Mouse (Mus musculus) embryo, embryonic 11 days (tissue): ENCODE measurements around the gene Fbxw4.

Experiments
- DNase-seq: peaks from one replicate; pipeline ENCODE4 v3.0.0-alpha.2; 2015

Fbxw4 gene

DNA sequence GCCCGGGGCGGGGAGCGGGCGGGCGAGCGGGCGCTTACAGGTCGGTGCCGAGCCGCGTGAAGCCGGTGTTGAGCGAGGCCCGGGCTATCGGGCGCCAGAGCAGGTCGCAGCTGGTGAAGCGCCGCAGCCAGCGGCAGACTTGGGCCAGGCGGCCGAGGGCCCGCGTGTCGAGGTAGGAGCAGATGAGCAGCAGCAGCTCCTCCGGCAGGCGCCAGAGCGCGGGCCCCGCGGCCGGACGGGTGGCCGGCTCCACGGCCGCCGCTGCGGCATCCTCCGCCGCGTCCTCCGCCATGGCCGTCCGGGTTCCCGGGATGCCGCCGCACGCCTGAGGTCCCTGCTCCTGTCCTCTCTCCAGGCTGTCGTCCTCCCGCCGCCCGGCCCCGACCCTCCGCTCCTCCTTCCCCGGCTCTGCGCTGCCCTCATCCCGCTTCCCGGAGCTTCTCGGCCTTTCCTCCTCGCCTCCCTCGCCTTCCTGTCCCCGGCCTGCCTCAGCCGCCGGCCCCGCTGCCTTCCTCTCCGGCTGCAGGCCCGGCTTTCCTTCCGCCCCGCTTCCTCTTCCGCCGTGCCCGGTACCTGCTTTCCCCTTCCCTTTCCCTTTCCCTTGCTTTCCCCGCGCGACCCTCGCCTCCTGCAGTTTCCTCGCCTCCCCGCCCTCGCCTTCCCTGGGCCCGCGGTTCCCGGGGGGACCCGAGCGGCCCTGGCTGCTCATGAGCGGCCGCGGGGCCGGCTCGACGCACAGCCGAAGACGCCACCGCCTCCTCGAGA, at the start of gene Fbxw4:
Gene Fbxw4, minus strand, starts transcription at position 575 of the 765 bp plus-strand sequence.
- DNase-seq = peak; percentile 83

GRCm38 (mm10) chr19:45708704-45709103, 48.6 kb upstream of the Fbxw4 start:
- DNase-seq = no peak

GRCm38 (mm10) chr19:45696281-45696600, 36.1 kb upstream of the Fbxw4 start:
- no peak for DNase-seq

- DNase-seq = peak; percentile 33
These were observed 35.6 kb upstream of the Fbxw4 start for GRCm38 (mm10) chr19:45695496-45696280.

DNA sequence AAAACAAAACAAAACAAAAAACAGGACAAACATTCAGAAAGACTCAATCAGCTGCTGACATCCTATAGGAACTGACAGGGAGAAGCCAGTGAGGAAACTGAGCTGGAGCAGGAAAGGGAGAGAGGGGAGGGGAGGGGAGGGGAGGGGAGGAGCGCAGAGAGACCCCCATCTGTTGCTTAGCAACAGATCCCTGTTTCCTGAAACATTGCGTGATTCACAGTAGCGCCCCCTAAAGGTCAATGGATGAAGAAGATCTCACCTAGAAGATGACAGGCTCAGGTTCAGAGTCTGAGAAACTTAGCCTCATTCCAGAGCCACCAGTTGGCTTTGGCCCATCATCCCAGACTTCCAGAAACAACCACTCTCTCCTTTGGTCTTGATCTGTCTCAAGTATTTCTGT, 33.9 kb upstream of the Fbxw4 start:
- peak; percentile 65 for DNase-seq

DNA sequence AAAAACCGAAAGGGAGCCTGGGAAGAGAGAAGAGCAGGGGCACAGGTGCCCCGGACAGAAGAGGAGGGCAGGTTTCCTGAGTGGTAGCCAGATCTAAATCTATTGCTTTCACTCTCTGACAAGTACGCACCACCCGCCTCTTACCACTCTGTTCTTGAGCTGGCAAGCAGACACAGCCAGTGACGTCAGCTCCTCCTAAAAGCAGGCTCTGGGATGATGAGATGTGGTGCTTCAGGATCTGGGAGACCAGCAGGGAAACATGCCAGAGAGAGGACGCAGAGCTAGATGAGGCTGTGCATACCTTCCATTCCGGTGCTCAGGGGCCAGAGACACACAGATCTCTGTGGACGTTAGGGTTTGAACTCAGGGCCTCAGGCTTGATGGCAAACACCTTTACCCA, 32.1 kb upstream of the Fbxw4 start:
- no peak for DNase-seq

DNA sequence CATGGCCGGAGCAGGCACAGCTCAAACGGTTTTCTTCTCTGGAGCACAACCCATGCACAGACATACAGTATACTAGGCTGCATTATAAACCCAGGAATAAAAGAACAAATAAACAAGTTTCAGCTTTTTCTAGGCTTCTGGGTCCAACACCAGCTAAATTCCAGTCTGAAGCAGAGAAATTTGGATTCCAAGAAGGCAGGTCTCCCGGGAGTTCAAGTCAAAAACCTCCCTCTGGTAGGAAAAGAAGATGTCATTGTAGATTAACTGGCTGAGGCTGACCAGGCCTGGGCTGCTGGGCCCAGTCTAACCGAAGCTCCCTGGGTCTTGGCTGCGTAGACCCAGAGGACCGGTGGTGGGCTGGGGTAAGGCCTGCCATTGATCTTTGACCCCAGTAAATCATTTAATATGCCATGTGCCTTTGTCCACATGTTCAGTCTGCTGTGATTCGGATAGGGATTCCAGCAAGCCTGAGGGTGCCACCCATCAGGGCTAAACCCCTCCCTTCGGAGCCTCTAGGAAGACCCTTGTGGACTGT, 31.0 kb upstream of the Fbxw4 start:
- peak; percentile 47 for DNase-seq

- DNase-seq = no peak
These were observed 26.9 kb upstream of the Fbxw4 start for GRCm38 (mm10) chr19:45687001-45687400.

GRCm38 (mm10) chr19:45683676-45684075, 23.6 kb upstream of the Fbxw4 start:
- no peak for DNase-seq

GRCm38 (mm10) chr19:45680495-45681130, 20.5 kb upstream of the Fbxw4 start:
- no peak for DNase-seq

DNA sequence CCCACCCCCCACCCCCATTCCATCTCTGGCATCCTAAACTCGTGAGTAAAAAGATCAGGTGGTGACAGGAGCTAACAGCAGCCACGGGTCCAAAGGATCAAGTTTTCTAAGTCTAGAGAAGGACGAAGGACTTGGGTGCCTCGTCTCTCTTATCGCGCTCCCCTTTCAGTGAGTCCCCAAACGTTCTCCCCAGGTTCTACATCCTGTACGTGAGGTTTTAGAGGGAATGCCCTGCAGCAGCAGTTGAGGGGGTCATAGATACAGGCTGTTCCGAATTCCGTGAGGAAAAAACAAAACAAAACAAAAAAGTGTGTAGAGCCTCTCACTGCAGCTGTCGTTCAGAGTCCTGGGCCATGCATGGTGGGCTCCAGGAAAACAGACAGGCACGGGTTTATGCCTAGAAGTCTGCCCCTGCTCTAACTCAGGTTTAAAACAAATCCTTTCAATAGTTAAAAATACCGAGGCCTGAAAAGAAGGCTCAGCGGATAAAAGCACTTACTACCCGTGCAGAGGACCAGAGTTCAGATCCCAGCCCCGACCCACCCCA, 16.7 kb upstream of the Fbxw4 start:
- no peak for DNase-seq

DNA sequence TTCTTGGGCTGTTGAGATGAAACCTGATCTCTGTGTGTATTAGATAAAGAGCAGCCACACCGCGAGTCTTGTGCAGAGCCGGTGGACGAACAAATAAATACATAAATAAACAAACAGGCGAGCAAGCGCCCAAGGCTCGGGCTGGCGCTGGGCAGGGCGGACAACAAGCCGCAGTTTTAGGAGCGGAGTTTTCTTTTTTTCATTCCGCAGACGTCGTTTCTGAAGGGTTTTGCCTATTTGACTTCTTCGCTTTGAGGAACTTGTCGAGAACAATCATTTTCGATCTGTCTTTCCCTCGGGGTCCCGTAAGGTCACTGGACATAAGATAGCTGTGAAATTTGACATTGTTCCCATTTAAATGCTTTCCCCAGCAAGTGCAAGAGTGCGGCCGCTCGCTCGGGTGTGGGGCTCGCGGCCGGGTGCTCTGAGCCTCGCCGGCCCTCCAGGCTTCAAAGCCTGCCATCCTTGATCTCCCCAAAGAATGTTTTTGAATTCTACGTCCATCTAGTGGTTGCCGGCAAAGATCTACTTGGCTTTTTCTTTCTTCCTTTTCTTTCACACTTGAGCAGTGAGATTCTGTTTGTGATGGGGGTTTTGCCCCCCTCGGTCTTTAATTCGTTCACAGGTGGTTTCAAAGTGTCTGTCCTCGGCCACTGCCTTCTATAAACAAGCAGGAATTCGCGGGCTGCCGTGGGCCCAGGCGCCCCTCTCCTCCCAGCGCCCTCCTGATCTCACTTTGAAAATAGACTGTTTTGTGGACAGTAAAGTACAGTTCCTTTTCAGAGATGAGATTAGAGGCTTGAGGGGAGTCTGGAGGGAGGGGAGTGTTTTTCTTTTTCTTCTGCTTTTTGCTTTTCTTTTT, 15.8 kb upstream of the Fbxw4 start:
- peak; percentile 72 for DNase-seq

DNA sequence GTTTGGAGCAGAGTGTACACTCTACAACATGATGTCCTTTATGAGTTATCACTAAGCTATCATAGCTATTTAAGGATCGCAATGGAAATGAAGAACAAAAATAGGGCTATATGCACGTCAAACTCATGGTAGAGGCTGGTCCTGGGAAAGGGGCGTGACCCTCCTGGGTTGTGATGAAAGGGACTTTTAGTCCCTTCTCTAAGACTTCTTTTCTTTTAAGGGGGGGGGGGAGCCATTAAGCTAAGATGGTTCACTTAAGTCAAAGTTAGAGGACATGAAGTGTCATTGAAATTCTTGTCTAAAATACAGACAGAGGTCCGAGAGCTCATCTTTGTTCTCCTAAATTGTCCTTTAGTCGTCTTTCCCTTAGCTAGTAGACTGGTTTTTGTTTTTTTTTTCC, 15.1 kb upstream of the Fbxw4 start:
- peak; percentile 43 for DNase-seq

DNA sequence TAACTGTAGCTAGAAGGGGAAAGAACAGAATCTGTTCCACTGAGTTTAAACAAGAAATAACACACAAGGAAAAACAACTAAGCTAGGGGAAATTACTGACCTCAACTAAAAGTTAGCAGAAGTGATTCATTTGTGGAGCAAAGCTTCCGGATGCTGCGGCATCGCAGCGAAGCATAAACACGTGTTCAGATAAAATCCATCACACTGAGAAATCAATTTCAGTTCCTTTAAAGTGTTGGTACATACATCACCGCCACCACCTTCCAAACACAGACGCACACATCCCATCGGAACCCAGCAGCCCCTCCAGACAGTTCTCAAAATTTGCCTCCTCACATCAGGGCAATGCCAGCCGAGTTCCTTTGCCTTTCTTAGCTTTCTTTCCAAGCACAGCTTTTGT, 12.9 kb upstream of the Fbxw4 start:
- DNase-seq = no peak

GRCm38 (mm10) chr19:45668986-45669385, 8.9 kb upstream of the Fbxw4 start:
- DNase-seq = no peak

DNA sequence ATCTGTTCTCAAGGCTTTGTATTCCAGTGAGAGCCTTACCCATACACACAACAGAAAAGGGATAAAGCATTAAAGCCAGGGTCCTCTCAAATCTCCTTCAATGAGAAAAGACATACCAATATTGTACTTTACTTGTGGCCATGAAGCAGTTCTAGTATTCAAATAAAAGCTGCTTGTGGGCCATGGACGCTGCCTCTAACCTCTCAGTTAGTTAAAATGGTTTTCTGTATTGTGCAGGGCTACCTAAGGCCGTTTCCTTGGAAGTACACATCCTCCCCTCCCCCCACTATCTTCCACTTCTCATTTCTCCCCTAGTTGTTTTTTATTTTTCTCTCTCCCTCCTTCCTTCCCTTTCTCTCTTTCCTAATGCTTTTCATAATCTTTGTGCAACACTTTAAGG, 3.7 kb upstream of the Fbxw4 start:
- DNase-seq = no peak

DNA sequence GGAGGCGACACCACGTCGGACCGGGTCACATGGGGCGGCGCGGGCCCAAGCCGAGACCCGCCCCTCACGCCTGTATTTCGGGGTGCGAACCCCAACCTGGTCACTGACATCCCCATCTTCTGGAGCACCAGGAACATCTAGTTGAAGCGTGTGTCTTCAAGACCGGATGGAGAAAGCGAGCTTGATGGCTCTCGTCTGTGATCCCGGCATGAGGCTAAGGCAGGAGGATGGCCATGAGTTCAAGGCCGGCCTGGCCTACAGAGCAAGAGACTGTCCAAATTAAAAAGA, 335 bp upstream of the Fbxw4 start:
- no peak for DNase-seq

DNA sequence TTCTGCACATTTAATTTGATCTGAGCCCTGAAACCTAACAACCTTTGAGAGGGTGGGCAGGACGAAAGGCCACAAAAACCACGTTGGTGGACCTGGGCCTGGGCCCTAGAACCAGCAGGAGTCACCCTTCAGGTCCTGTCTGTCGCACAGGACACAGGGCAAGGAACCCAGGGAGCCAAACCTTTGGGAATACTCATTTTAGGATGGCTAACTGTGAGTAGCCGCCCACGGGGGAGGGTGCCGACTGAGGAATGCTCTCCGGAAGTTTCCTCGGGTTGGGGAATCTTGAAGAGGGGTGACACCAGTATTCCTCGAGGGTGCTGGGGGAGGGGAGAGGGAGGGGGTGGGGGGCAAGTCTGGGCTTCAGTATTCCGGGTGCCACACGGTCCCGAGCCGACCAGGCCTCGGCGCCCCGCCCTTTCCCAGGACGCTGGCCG, 793 bp downstream of the Fbxw4 start:
- peak; percentile 55 for DNase-seq

- DNase-seq = no peak
These were observed 1.4 kb downstream of the Fbxw4 start for GRCm38 (mm10) chr19:45658556-45659268.

GRCm38 (mm10) chr19:45657828-45658227, 2.3 kb downstream of the Fbxw4 start:
- no peak for DNase-seq

DNA sequence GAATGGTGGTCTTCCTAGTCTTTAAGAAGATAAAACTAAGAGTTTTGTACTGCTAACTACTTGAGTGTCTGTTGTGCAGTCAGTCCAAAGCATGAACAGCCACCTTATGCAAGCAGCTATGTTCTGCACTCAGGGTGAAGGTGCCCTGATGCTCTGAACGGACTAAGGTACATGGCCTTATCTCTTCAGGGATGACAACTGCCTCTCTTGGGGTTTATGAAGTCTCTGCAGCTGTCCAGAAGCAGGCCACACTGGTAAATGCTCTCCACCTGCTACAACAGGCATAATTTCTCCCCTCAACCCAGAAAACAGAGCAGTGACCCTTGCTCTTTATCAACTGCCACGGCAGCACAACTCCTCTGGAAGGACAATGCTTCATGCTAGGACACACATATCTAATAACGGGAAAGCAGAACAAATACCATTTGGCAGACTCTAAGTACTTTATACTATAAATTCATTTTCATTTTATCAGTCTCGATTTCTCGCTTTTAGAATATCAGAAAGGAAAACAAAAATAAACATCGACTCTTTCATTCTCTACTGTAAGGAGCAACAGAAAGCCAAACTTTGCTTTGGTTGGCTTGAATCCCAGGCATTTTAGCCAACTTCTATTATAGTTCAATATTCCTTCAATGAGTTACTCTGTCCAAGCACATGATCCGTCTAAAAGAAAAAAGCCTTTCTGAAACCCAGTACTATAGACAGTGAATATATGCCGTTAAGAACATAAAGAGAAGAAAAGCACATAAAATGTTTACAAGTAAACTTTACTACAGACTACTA, 3.1 kb downstream of the Fbxw4 start:
- DNase-seq = no peak
